ENCODE assay signal across 8 mouse cellular contexts in the genomic region with DNA sequence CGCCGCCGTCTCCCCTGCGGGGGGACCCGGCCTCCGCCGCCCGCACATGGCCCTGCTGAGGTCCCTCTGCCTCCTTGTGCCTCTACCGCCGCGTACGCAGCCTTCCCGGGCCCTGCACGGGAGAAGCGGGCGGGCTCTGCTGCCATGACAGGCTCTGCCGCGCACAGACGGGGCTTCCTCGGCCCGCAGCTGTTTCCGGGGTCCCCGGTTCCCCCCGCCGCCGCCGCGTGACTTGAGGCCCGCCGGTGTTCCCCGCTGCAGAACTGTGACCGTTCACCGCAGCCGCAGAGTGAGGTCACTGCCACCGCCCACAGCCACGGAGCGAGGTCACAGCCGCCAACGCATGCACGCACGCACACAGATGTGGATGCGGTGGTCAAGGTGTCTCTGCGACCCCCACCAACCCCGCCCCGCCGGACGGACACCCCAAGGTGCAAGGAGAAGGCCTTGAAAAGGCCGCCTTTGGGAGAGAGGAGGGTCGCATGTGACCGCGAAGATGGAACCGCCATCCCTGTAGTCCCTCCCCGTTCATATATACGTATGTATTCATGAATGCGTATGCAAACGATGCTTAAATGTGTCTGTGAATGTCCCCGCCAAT.
A peak's percentile ranks its signal among the peaks of the same experiment; 100 is the strongest.
DNase-seq lines count a peak whose midpoint lies in the region; ATAC-seq and TF ChIP-seq lines count a peak whose summit lies in the region.

No protein-coding gene starts in this region.

- H3K36me3 ChIP-seq in embryonic facial prominence, embryonic 15.5 days, result no peaks in the 10 kb centered on the region
- H3K36me3 ChIP-seq in heart, embryonic 11.5 days (ENCODE audit: control insufficient read depth, insufficient read depth, low read length), result no peaks in the 10 kb centered on the region
- no peaks in the 10 kb centered on the region for H3K36me3 ChIP-seq in kidney, embryonic 14.5 days (ENCODE audit: control insufficient read depth, insufficient read depth, low read length)
- H3K36me3 ChIP-seq in limb, embryonic 12.5 days, result no peaks in the 10 kb centered on the region
- no peaks in the 10 kb centered on the region for H3K36me3 ChIP-seq in midbrain, embryonic 12.5 days
- no peaks in the 10 kb centered on the region for H3K36me3 ChIP-seq in small intestine, adult 2 months (ENCODE audit: control insufficient read depth, insufficient read depth, low read length)

- TF ChIP-seq POLR2A in brain, embryonic 14.5 days (IDR thresholded peaks at IDR 0.05; ENCODE audit: borderline replicate concordance, extremely low read depth, insufficient read depth, insufficient read length, poor library complexity, severe bottlenecking), result 0 out of 2 replicates have a peak, but pooled peaks have one; percentile 5
- no peak for TF ChIP-seq POLR2A in small intestine, adult 2 months (IDR thresholded peaks at IDR 0.05; ENCODE audit: low read depth, low read length)

- no peaks in the 10 kb centered on the region for H3K9me3 ChIP-seq in embryonic facial prominence, embryonic 15.5 days (replicated peaks)
- H3K9me3 ChIP-seq in heart, embryonic 11.5 days (replicated peaks; ENCODE audit: control insufficient read depth, low read length), result no peaks in the 10 kb centered on the region
- no peaks in the 10 kb centered on the region for H3K9me3 ChIP-seq in kidney, embryonic 14.5 days (ENCODE audit: control insufficient read depth, low read length)
- no peaks in the 10 kb centered on the region for H3K9me3 ChIP-seq in limb, embryonic 12.5 days
- no peaks in the 10 kb centered on the region for H3K9me3 ChIP-seq in midbrain, embryonic 12.5 days

- no peaks in the 10 kb centered on the region for H3K4me1 ChIP-seq in embryonic facial prominence, embryonic 15.5 days
- H3K4me1 ChIP-seq in heart, embryonic 11.5 days (ENCODE audit: control insufficient read depth, insufficient read depth, low read length), result no peaks in the 10 kb centered on the region
- H3K4me1 ChIP-seq in kidney, embryonic 14.5 days (ENCODE audit: control insufficient read depth, insufficient read depth, low read length), result no peaks in the 10 kb centered on the region
- H3K4me1 ChIP-seq in limb, embryonic 12.5 days (replicated peaks), result no peaks in the 10 kb centered on the region
- H3K4me1 ChIP-seq in midbrain, embryonic 12.5 days, result no peaks in the 10 kb centered on the region
- peaks cover 4% of the 10 kb centered on the region; the same call in 1 of the 2 replicates for H3K4me1 ChIP-seq in small intestine, adult 2 months (ENCODE audit: control insufficient read depth, insufficient read depth, insufficient read length, low read length)

- peak; percentile 85 for DNase-seq in brain, embryonic 14.5 days (ENCODE audit: low read depth)

- H3K4me3 ChIP-seq in embryonic facial prominence, embryonic 15.5 days (replicated peaks), result peak overlapping the region; percentile 59
- peak overlapping the region; percentile 64 for H3K4me3 ChIP-seq in heart, embryonic 11.5 days (ENCODE audit: low read depth, low read length)
- H3K4me3 ChIP-seq in kidney, embryonic 14.5 days (ENCODE audit: low read length), result peak overlapping the region; percentile 62
- peak overlapping the region; percentile 58 for H3K4me3 ChIP-seq in limb, embryonic 12.5 days (replicated peaks)
- H3K4me3 ChIP-seq in midbrain, embryonic 12.5 days, result peak overlapping the region; percentile 69
- peak overlapping the region; percentile 91 for H3K4me3 ChIP-seq in small intestine, adult 2 months (ENCODE audit: low read depth, low read length)

- peak overlapping the region; percentile 85 for H3K4me2 ChIP-seq in embryonic facial prominence, embryonic 15.5 days (replicated peaks)
- peak overlapping the region; percentile 94 for H3K4me2 ChIP-seq in heart, embryonic 11.5 days
- peak overlapping the region; percentile 90 for H3K4me2 ChIP-seq in kidney, embryonic 14.5 days (replicated peaks; ENCODE audit: low read depth, low read length)
- peak overlapping the region; percentile 90 for H3K4me2 ChIP-seq in limb, embryonic 12.5 days
- H3K4me2 ChIP-seq in midbrain, embryonic 12.5 days (replicated peaks), result peak overlapping the region; percentile 73

- no peak for TF ChIP-seq CTCF in brain, embryonic 14.5 days (IDR thresholded peaks at IDR 0.05; ENCODE audit: borderline replicate concordance, extremely low read depth, insufficient read depth, insufficient read length)
- TF ChIP-seq CTCF in small intestine, adult 2 months (IDR thresholded peaks at IDR 0.05; ENCODE audit: extremely low read depth, insufficient read length, insufficient replicate concordance, low read depth, low read length), result no peak

- peak; percentile 57; the same call in 1 of the 2 replicates for ATAC-seq in embryonic facial prominence, embryonic 15.5 days (ENCODE audit: insufficient number of reproducible peaks, low FRiP score, low TSS enrichment, low read depth)
- no peak; the same call in 1 of the 2 replicates for ATAC-seq in heart, embryonic 11.5 days (replicated peaks; ENCODE audit: insufficient number of reproducible peaks, low FRiP score, low TSS enrichment)
- peak; percentile 92 for ATAC-seq in kidney, embryonic 14.5 days (ENCODE audit: low FRiP score, low TSS enrichment)
- peak; percentile 78; the same call in 1 of the 2 replicates for ATAC-seq in limb, embryonic 12.5 days (ENCODE audit: insufficient number of reproducible peaks, insufficient read depth, low FRiP score, low TSS enrichment, low read depth)
- peak; percentile 97 for ATAC-seq in midbrain, embryonic 12.5 days (ENCODE audit: low FRiP score, low read depth)
- ATAC-seq in activated CD4-positive, CD25-positive, alpha-beta regulatory T cell, adult 4 months, result no peak

- H3K27me3 ChIP-seq in embryonic facial prominence, embryonic 15.5 days, result no peaks in the 10 kb centered on the region
- H3K27me3 ChIP-seq in heart, embryonic 11.5 days (ENCODE audit: control insufficient read depth, insufficient read depth, low read length), result peaks cover 3% of the 10 kb centered on the region; the same call in 1 of the 2 replicates
- H3K27me3 ChIP-seq in kidney, embryonic 14.5 days (ENCODE audit: control insufficient read depth, insufficient read depth, low read length), result no peaks in the 10 kb centered on the region
- H3K27me3 ChIP-seq in limb, embryonic 12.5 days, result peaks cover 6% of the 10 kb centered on the region
- no peaks in the 10 kb centered on the region for H3K27me3 ChIP-seq in midbrain, embryonic 12.5 days
- peaks cover 3% of the 10 kb centered on the region; the same call in 1 of the 2 replicates for H3K27me3 ChIP-seq in small intestine, adult 2 months (ENCODE audit: control insufficient read depth, insufficient read depth, low read length)

- H3K9ac ChIP-seq in embryonic facial prominence, embryonic 15.5 days, result peak overlapping the region; percentile 50
- peak overlapping the region; percentile 76 for H3K9ac ChIP-seq in heart, embryonic 11.5 days (ENCODE audit: low read depth, low read length)
- peak overlapping the region; percentile 66 for H3K9ac ChIP-seq in kidney, embryonic 14.5 days (ENCODE audit: low read depth, low read length)
- peak overlapping the region; percentile 72 for H3K9ac ChIP-seq in limb, embryonic 12.5 days (replicated peaks)
- peak overlapping the region; percentile 78 for H3K9ac ChIP-seq in midbrain, embryonic 12.5 days (replicated peaks)

- WGBS in embryonic facial prominence, embryonic 15.5 days, result 3% methylated on average over 57 of the region's 57 CpGs
- 6% methylated on average over 54 of the region's 57 CpGs for WGBS in heart, embryonic 11.5 days (ENCODE audit: insufficient replicate concordance)
- WGBS in kidney, embryonic 14.5 days, result 5% methylated on average over 57 of the region's 57 CpGs
- WGBS in limb, embryonic 12.5 days, result 5% methylated on average over 57 of the region's 57 CpGs
- WGBS in midbrain, embryonic 12.5 days, result 4% methylated on average over 57 of the region's 57 CpGs
- WGBS in small intestine, adult 2 months, result 5% methylated on average over 57 of the region's 57 CpGs

- peak overlapping the region; percentile 39; the same call in 1 of the 2 replicates for H3K27ac ChIP-seq in embryonic facial prominence, embryonic 15.5 days (replicated peaks)
- no peak overlapping the region for H3K27ac ChIP-seq in heart, embryonic 11.5 days (ENCODE audit: low read depth, low read length)
- H3K27ac ChIP-seq in kidney, embryonic 14.5 days (ENCODE audit: low read depth, low read length), result no peak overlapping the region
- H3K27ac ChIP-seq in limb, embryonic 12.5 days, result no peak overlapping the region
- H3K27ac ChIP-seq in midbrain, embryonic 12.5 days (replicated peaks), result peak overlapping the region; percentile 58
- no peak overlapping the region for H3K27ac ChIP-seq in small intestine, adult 2 months (ENCODE audit: insufficient read depth, low read depth, low read length)

Comparison
In these comparisons a context has a peak if more than half of its experiments do, and no peak if none do; other contexts are left out.
1. ATAC-seq: peak in embryonic facial prominence, embryonic 15.5 days (single experiment), kidney, embryonic 14.5 days (single experiment), limb, embryonic 12.5 days (single experiment) and midbrain, embryonic 12.5 days (single experiment); none in heart, embryonic 11.5 days (single experiment) and activated CD4-positive, CD25-positive, alpha-beta regulatory T cell, adult 4 months (single experiment).
2. H3K27ac ChIP-seq: peak in embryonic facial prominence, embryonic 15.5 days (single experiment) and midbrain, embryonic 12.5 days (single experiment); none in heart, embryonic 11.5 days (single experiment), kidney, embryonic 14.5 days (single experiment), limb, embryonic 12.5 days (single experiment) and small intestine, adult 2 months (single experiment).
3. Peak in every context shown above with its lines, with median percentiles within 50 percentile points of each other: H3K4me2 ChIP-seq, H3K4me3 ChIP-seq and H3K9ac ChIP-seq.